Mouse (Mus musculus) hindbrain, embryonic 13.5 days (tissue): ENCODE measurements around the gene Mcm6. TPM values are rescaled to one million over a fixed set of nuclear protein-coding genes. Genes with fewer than 3 reads are reported as not detected.

Experiments
- ATAC-seq: fragments of 200-750 bp; cut with Nextera tagmentation; 2 replicates; pipeline ENCODE4 v1.8.0; 2017; ENCODE audit warnings: moderate TSS enrichment; ENCODE audit not compliant: low FRiP score
- H3K27ac ChIP-seq: fragments of 300-500 bp; sonication (generic); 2 replicates; pipeline ENCODE4 v1.5.1; 2015; ENCODE audit warnings: inconsistent platforms, mild to moderate bottlenecking, moderate library complexity
- H3K27me3 ChIP-seq: fragments of 300-500 bp; sonication (generic); 2 replicates; pipeline ENCODE4 v1.6.1; 2015; ENCODE audit warnings: mild to moderate bottlenecking, inconsistent platforms
- H3K36me3 ChIP-seq: fragments of 300-500 bp; sonication (generic); 2 replicates; pipeline ENCODE4 v1.6.1; 2015; ENCODE audit warnings: mild to moderate bottlenecking, inconsistent platforms
- H3K4me1 ChIP-seq: fragments of 300-500 bp; sonication (generic); replicated peaks from 2 replicates; pipeline ENCODE4 v1.6.1; 2015; ENCODE audit warnings: inconsistent platforms
- H3K4me2 ChIP-seq: fragments of 300-500 bp; sonication (generic); 2 replicates; pipeline ENCODE4 v1.6.1; 2015; ENCODE audit warnings: inconsistent platforms, mild to moderate bottlenecking, moderate library complexity
- H3K4me3 ChIP-seq: fragments of 300-500 bp; sonication (generic); 2 replicates; pipeline ENCODE4 v1.5.1; 2015; ENCODE audit warnings: mild to moderate bottlenecking, inconsistent platforms
- H3K9ac ChIP-seq: fragments of 300-500 bp; sonication (generic); 2 replicates; pipeline ENCODE4 v1.6.1; 2015; ENCODE audit warnings: mild to moderate bottlenecking, inconsistent platforms
- H3K9me3 ChIP-seq: fragments of 300-500 bp; sonication (generic); 2 replicates; pipeline ENCODE4 v1.6.1; 2016; ENCODE audit warnings: inconsistent platforms
- WGBS: fragments of 180-500 bp; shearing (Covaris S2); methylation state at CpG from one replicate; pipeline ENCODE4 v1.1.7; 2015; 5-methylcytosine and 5-hydroxymethylcytosine counted together
- polyA plus RNA-seq: library from polyadenylated mRNA; unstranded; fragments of >200 nt; fragmentation: Nextera tagmentation; extraction: Ambion mirVana; gene quantifications from 2 replicates; pipeline ENCODE4 v1.2.1, GENCODE M21; 2015

The Mcm6 gene
- polyA plus RNA-seq, 1 experiment from 2014 or later = 78.7 TPM

- 79% methylated on average over 7 of the region's 7 CpGs for WGBS
- Histone ChIP-seq H3K27ac (no peak overlapping the region), H3K4me2 (no peak overlapping the region), H3K9me3 (no peaks in the 10 kb centered on the region), H3K36me3 (peaks cover 10% of the 10 kb centered on the region), H3K9ac (no peak overlapping the region), H3K4me3 (no peak overlapping the region), H3K4me1 (no peaks in the 10 kb centered on the region), H3K27me3 (no peaks in the 10 kb centered on the region)
- ATAC-seq = no peak
Measured at GRCm38 (mm10) chr1:128372143-128372860, 12.8 kb upstream of the Mcm6 start.

- H3K4me2 ChIP-seq = no peak overlapping the region
- no peaks in the 10 kb centered on the region for H3K4me1 ChIP-seq
- WGBS = 55% methylated on average over 5 of the region's 5 CpGs
- H3K9me3 ChIP-seq = no peaks in the 10 kb centered on the region
- no peak overlapping the region for H3K9ac ChIP-seq
- no peak overlapping the region for H3K4me3 ChIP-seq
- H3K36me3 ChIP-seq = peaks cover 19% of the 10 kb centered on the region
- no peaks in the 10 kb centered on the region for H3K27me3 ChIP-seq
- H3K27ac ChIP-seq = no peak overlapping the region
- ATAC-seq = peak; percentile 63; the same call in 1 of the 2 replicates
Measured at GRCm38 (mm10) chr1:128368732-128369441, 9.4 kb upstream of the Mcm6 start.

DNA sequence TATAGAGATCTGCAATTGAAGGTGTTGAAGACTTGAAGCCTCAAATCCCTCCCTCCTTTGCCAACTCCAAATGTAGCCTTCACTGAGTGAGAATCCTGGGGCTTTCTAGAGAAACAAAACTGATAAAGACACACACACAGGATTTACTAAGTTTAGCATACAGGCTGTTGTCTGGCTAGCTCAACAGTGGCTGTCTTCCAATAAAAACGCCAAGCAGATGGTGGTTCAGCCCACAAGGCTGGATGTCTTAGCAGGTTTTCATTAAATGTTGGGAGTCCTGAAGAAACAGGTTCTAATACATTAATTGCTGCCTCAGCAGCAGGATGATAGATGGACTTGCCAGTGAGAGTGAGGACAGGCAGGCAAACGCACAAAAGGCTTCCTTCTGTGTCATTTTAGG, 1.1 kb upstream of the Mcm6 start:
- no peak overlapping the region for H3K4me2 ChIP-seq
- H3K9me3 ChIP-seq = no peaks in the 10 kb centered on the region
- no peak overlapping the region for H3K4me3 ChIP-seq
- H3K9ac ChIP-seq = no peak overlapping the region
- H3K27ac ChIP-seq = no peak overlapping the region
- H3K4me1 ChIP-seq = peaks cover 24% of the 10 kb centered on the region
- ATAC-seq = no peak
- H3K27me3 ChIP-seq = no peaks in the 10 kb centered on the region
- H3K36me3 ChIP-seq = peaks cover 28% of the 10 kb centered on the region
- 67% methylated on average over 2 of the region's 2 CpGs for WGBS

- Histone ChIP-seq H3K9ac (peak overlapping the region; percentile 75), H3K4me1 (peaks cover 24% of the 10 kb centered on the region), H3K9me3 (no peaks in the 10 kb centered on the region), H3K4me3 (peak overlapping the region; percentile 87), H3K27ac (peak overlapping the region; percentile 74), H3K27me3 (no peaks in the 10 kb centered on the region), H3K36me3 (peaks cover 21% of the 10 kb centered on the region), H3K4me2 (peak overlapping the region; percentile 78)
- WGBS = under 1% methylated on average over 33 of the region's 35 CpGs
- ATAC-seq = peak; percentile 87
Measured at GRCm38 (mm10) chr1:128358916-128359553, 429 bp downstream of the Mcm6 start.

GRCm38 (mm10) chr1:128358276-128358675, 1.2 kb downstream of the Mcm6 start:
- no peak overlapping the region for H3K27ac ChIP-seq
- H3K36me3 ChIP-seq = peaks cover 25% of the 10 kb centered on the region
- peak overlapping the region; percentile 87 for H3K4me3 ChIP-seq
- H3K27me3 ChIP-seq = no peaks in the 10 kb centered on the region
- H3K4me1 ChIP-seq = peaks cover 24% of the 10 kb centered on the region
- 68% methylated on average over 6 of the region's 6 CpGs for WGBS
- peak overlapping the region; percentile 78 for H3K4me2 ChIP-seq
- ATAC-seq = no peak
- no peaks in the 10 kb centered on the region for H3K9me3 ChIP-seq
- H3K9ac ChIP-seq = peak overlapping the region; percentile 43; the same call in 1 of the 2 replicates

DNA sequence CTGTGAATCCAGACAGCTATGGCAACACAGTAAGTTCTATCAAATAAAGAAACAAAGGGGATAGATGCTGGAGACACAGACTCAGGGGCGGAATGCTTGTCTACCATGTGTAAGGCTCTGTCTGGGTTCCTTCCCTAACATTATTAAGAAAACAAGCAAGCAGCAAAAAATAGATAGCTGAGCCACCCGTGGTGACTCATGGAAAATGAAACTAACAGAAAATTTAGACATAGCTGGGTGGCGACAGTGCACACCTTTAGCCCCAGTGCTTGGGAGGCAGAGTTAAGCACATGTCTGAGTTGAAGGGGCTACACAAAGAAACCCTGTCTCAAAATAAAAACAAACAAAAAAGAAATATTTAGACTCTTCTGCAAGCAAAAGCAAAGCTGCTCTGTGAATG, 2.0 kb downstream of the Mcm6 start:
- no peaks in the 10 kb centered on the region for H3K9me3 ChIP-seq
- peaks cover 24% of the 10 kb centered on the region for H3K4me1 ChIP-seq
- H3K4me2 ChIP-seq = peak overlapping the region; percentile 78
- H3K9ac ChIP-seq = peak overlapping the region; percentile 15; the same call in 1 of the 2 replicates
- H3K4me3 ChIP-seq = peak overlapping the region; percentile 87; the same call in 1 of the 2 replicates
- no peak for ATAC-seq
- H3K36me3 ChIP-seq = peaks cover 23% of the 10 kb centered on the region
- 53% methylated on average over 3 of the region's 3 CpGs for WGBS
- no peaks in the 10 kb centered on the region for H3K27me3 ChIP-seq
- H3K27ac ChIP-seq = no peak overlapping the region; the same call in 1 of the 2 replicates

GRCm38 (mm10) chr1:128353092-128353491, 6.4 kb downstream of the Mcm6 start:
- no peak overlapping the region for H3K4me3 ChIP-seq
- 94% methylated on average over 3 of the region's 3 CpGs for WGBS
- H3K27ac ChIP-seq = no peak overlapping the region
- no peak overlapping the region for H3K9ac ChIP-seq
- no peak for ATAC-seq
- H3K9me3 ChIP-seq = no peaks in the 10 kb centered on the region
- H3K4me2 ChIP-seq = no peak overlapping the region
- H3K27me3 ChIP-seq = no peaks in the 10 kb centered on the region
- peaks cover 40% of the 10 kb centered on the region for H3K36me3 ChIP-seq
- H3K4me1 ChIP-seq = peaks cover 10% of the 10 kb centered on the region

- H3K36me3 ChIP-seq = peaks cover 72% of the 10 kb centered on the region
Measured at GRCm38 (mm10) chr1:128344232-128344631, 15.2 kb downstream of the Mcm6 start.

GRCm38 (mm10) chr1:128337708-128338320, 21.6 kb downstream of the Mcm6 start:
- H3K4me3 ChIP-seq = no peak overlapping the region
- ATAC-seq = no peak
- 92% methylated on average over 13 of the region's 13 CpGs for WGBS
- H3K4me1 ChIP-seq = no peaks in the 10 kb centered on the region
- H3K9me3 ChIP-seq = no peaks in the 10 kb centered on the region
- H3K4me2 ChIP-seq = no peak overlapping the region
- H3K27ac ChIP-seq = no peak overlapping the region
- no peaks in the 10 kb centered on the region for H3K27me3 ChIP-seq
- peaks cover 74% of the 10 kb centered on the region for H3K36me3 ChIP-seq
- H3K9ac ChIP-seq = no peak overlapping the region

More at GRCm38 (mm10) chr1:128344232-128344631, 15.2 kb downstream of the Mcm6 start:
- H3K4me3 ChIP-seq = no peak overlapping the region
- H3K27ac ChIP-seq = no peak overlapping the region
- no peak overlapping the region for H3K4me2 ChIP-seq
- no peak for ATAC-seq
- 23% methylated on average over 10 of the region's 10 CpGs for WGBS
- H3K4me1 ChIP-seq = no peaks in the 10 kb centered on the region
- no peaks in the 10 kb centered on the region for H3K9me3 ChIP-seq
- no peaks in the 10 kb centered on the region for H3K27me3 ChIP-seq
- no peak overlapping the region for H3K9ac ChIP-seq

DNA sequence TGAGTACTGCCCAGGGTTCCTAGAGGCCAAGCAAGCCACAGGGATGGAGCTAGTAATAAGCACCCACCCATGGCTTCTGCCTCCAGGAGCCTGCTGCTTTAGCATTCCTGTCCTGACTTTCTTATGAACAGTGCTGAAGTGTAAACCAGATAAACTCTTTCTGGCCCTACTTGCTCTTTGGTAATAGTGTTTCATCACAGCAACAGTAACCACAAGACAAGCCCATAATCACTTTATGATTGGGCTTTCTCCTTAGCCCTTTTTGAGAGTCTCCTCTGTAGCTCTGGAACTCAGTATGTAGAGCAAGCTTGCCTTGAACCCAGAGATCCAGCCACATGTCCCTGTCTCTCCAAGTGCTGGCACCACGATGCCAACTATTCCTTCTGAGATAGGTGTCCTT, 29.2 kb downstream of the Mcm6 start:
- no peak overlapping the region for H3K4me2 ChIP-seq
- H3K27ac ChIP-seq = no peak overlapping the region
- H3K36me3 ChIP-seq = peaks cover 62% of the 10 kb centered on the region
- H3K9ac ChIP-seq = no peak overlapping the region
- H3K27me3 ChIP-seq = no peaks in the 10 kb centered on the region
- 95% methylated on average over 1 of the region's 1 CpGs for WGBS
- no peak overlapping the region for H3K4me3 ChIP-seq
- no peak for ATAC-seq
- no peaks in the 10 kb centered on the region for H3K9me3 ChIP-seq
- no peaks in the 10 kb centered on the region for H3K4me1 ChIP-seq

GRCm38 (mm10) chr1:128328218-128328617, 31.2 kb downstream of the Mcm6 start, which contains the start of gene Lct:
Lct (minus strand) TSS chr1:128328318.
- H3K27me3 ChIP-seq = no peaks in the 10 kb centered on the region
- 89% methylated on average over 3 of the region's 3 CpGs for WGBS

GRCm38 (mm10) chr1:128327165-128327564, 32.3 kb downstream of the Mcm6 start:
- no peaks in the 10 kb centered on the region for H3K27me3 ChIP-seq
- no peak for ATAC-seq
- no peaks in the 10 kb centered on the region for H3K4me1 ChIP-seq
- no peak overlapping the region for H3K4me3 ChIP-seq
- no peaks in the 10 kb centered on the region for H3K9me3 ChIP-seq
- H3K36me3 ChIP-seq = peaks cover 30% of the 10 kb centered on the region
- H3K4me2 ChIP-seq = no peak overlapping the region
- no peak overlapping the region for H3K27ac ChIP-seq
- no peak overlapping the region for H3K9ac ChIP-seq
- WGBS = 97% methylated on average over 1 of the region's 1 CpGs

More at GRCm38 (mm10) chr1:128328218-128328617, 31.2 kb downstream of the Mcm6 start, which contains the start of gene Lct:
- Histone ChIP-seq H3K27ac (no peak within 1 kb of the TSS), H3K4me1 (no peaks in the 10 kb centered on the region), H3K9me3 (no peaks in the 10 kb centered on the region), H3K4me2 (no peak within 1 kb of the TSS), H3K9ac (no peak within 1 kb of the TSS), H3K36me3 (peaks cover 41% of the 10 kb centered on the region), H3K4me3 (no peak within 1 kb of the TSS)
- no peak for ATAC-seq
